Mouse (Mus musculus): ENCODE measurements around the gene Zfp423. TPM values are rescaled to one million over a fixed set of nuclear protein-coding genes. Genes with fewer than 3 reads are reported as not detected.

Zfp423 gene
- polyA plus RNA-seq, 1 experiment: 2.8 TPM

DNA sequence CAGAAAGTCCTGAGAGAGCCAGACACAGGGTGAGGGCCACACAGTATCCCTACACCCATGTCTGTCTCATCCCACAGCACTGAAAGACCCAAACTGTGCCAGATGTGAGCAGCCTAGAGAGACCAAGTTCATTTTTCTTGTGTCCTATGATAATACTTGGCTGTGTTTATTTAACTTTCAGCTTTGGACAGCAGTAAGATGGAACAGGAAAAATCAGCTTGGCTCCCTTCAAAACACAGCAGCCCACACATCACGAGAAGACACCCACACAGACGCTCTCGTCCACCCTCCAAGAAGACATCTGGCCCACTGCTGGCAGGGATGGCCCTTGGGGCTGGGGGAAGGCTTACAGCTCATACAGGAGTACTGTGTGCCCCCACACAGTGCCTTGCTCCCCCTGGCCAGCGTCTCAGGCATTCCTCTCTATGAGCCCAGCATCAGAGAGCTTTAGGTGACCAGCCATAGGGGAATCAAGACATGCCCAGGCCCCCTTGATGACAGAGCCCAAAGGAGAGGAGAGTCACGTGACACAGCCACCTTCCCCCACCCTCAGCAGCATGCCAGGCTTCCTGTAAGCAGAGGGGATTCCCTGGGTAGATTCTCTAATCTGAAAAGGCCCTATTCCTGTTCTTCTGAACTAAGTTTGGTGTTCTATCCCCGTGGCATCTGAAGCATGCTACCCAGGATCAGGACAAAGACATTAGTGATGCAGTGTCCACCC, 45.0 kb downstream of the Zfp423 start:
- TF ChIP-seq CTCF (IDR thresholded peaks at IDR 0.05; ENCODE audit: borderline replicate concordance, insufficient read depth, low read length) (no peak), POLR2A (IDR thresholded peaks at IDR 0.05; ENCODE audit: low read depth, low read length) (no peak)
- Histone ChIP-seq H3K4me1 (ENCODE audit: control insufficient read depth, insufficient read depth, low read length) (no peaks in the 10 kb centered on the region), H3K27ac (ENCODE audit: insufficient read depth, low read length) (peak overlapping the region; percentile 7; the same call in 1 of the 2 replicates), H3K4me3 (ENCODE audit: insufficient read depth, low read length) (no peak overlapping the region)

DNA sequence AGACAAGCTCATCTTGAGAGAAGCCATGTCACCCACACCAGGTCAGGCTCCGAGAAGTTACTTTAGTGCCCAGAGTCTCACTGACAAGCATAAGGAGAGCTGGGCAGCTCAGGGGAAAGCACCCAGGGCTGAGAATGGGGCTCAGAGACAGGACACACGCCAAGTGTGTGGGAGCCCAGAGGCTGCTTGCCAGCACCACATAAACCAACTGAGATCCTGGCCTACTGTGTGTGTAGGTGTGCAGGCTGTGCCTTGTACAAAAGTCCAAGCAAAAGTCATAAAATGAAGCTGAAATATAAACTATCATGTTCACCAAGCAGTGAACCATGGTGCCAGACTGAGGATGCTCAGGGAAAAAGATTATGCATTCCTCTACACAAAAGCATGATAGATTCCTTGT, 50.5 kb downstream of the Zfp423 start:
- Histone ChIP-seq H3K27ac (ENCODE audit: insufficient read depth, low read length) (no peak overlapping the region), H3K4me3 (ENCODE audit: insufficient read depth, low read length) (no peak overlapping the region), H3K4me1 (ENCODE audit: control insufficient read depth, insufficient read depth, low read length) (no peaks in the 10 kb centered on the region)
- TF ChIP-seq CTCF (IDR thresholded peaks at IDR 0.05; ENCODE audit: borderline replicate concordance, insufficient read depth, low read length) (no peak), POLR2A (IDR thresholded peaks at IDR 0.05; ENCODE audit: low read depth, low read length) (no peak)

DNA sequence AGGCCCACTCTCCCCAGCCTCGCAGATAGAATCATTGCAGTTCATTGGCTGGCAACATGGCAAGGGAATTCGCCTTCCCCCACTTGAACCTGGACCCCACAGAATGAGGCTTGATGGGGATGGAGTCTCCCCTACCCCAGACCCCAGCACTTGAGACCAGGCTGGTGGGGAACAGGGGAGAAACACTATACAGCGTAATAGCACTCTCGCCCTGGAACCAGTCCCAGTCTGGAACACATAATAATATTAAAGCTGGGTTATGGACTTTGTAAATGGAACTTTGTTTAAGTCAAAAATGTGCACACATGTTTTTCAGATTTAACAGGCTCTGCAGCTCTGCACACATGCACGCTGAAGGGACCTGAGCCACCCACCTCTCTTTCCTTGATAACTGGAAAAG, 54.0 kb downstream of the Zfp423 start:
- TF ChIP-seq CTCF (IDR thresholded peaks at IDR 0.05; ENCODE audit: borderline replicate concordance, insufficient read depth, low read length): no peak
- TF ChIP-seq POLR2A (IDR thresholded peaks at IDR 0.05; ENCODE audit: low read depth, low read length): no peak
- Histone ChIP-seq H3K4me1 (ENCODE audit: control insufficient read depth, insufficient read depth, low read length) (no peaks in the 10 kb centered on the region), H3K4me3 (ENCODE audit: insufficient read depth, low read length) (no peak overlapping the region), H3K27ac (ENCODE audit: insufficient read depth, low read length) (no peak overlapping the region)

DNA sequence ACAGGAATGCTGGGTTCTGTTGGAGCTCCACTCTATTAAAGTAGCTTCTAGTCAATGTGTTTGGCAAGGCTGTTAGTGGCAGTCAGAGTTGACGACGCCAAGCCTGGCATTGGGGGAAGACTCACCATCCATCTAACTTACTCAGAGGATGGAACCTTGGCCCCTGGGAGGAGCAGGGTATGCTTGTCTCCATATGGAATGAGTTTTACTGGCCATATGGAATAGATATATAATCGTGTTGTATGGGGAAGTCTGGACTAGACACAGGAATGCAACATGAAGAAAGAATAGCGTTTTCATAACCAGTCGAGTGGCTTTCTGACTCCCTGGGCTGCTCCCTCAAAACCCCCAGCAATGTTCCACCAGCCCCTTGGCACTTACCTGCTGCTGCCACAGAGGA, 55.3 kb downstream of the Zfp423 start:
- no peak overlapping the region for H3K27ac ChIP-seq (ENCODE audit: insufficient read depth, low read length)
- H3K4me3 ChIP-seq (ENCODE audit: insufficient read depth, low read length): no peak overlapping the region
- no peaks in the 10 kb centered on the region for H3K4me1 ChIP-seq (ENCODE audit: control insufficient read depth, insufficient read depth, low read length)
- TF ChIP-seq POLR2A (IDR thresholded peaks at IDR 0.05; ENCODE audit: low read depth, low read length) (no peak), CTCF (IDR thresholded peaks at IDR 0.05; ENCODE audit: borderline replicate concordance, insufficient read depth, low read length) (no peak)

DNA sequence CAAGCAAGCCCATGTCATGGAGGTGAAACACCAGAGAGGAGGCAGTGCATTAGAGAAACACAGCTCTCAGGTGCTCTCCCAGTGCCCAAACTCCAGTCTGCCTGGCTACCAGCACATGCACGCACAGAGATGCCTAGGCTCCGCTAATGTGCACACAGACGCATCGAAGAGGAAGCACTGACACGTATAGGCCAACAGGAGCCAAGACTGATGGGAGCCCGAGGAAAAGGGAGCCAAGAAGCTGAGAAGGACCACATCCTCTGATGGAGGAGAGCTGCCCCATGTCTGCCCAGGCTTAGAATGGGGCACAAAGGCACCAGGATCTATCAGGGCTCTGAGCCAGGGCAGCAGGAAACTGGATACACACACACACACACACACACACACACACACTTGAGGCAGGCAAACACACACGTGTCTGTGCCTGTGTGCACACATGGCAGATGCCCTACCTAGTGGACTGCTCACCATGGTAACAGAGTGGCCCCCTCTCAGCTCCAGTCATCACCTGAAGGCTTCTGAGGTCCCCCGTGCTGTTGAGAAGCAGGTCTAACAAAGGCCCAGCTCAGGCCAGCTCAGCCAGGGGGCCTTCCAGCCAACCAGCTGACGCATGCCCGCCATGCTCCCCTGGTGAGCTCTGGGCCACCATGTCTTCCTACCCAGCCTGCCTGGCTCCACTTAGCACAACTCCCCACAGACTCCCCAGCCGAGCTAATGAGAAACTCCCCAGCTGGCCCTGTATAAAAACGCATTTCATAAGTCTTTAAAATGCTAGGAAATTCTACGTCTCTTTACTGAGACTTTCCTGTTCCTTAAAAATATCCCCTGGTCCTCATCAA, 64.0 kb downstream of the Zfp423 start:
- TF ChIP-seq POLR2A (IDR thresholded peaks at IDR 0.05; ENCODE audit: low read depth, low read length): no peak
- no peak for TF ChIP-seq CTCF (IDR thresholded peaks at IDR 0.05; ENCODE audit: borderline replicate concordance, insufficient read depth, low read length)
- Histone ChIP-seq H3K4me1 (ENCODE audit: control insufficient read depth, insufficient read depth, low read length) (no peaks in the 10 kb centered on the region), H3K4me3 (ENCODE audit: insufficient read depth, low read length) (no peak overlapping the region)

DNA sequence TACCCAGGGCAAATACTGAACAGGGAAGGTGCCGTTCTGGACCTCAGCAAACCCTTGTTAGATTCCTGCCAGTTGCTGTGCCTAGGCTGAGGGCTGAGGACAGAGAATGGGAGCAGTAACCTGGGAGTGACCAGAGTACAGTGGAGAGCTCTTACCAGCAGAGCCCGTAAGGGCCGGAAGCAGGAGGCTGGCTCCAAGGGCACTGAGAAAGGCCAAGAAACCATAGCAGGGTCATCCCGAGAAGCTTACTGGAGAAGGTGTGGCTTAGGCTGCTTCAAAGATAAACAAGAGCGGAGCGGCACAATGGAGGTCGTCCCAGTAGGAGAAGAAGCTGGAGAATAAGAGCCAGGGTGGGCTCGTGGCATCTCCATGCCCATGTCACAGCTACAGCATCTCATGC, 65.1 kb downstream of the Zfp423 start:
- no peak overlapping the region for H3K27ac ChIP-seq (ENCODE audit: insufficient read depth, low read length)
- H3K4me1 ChIP-seq (ENCODE audit: control insufficient read depth, insufficient read depth, low read length): no peaks in the 10 kb centered on the region
- no peak overlapping the region for H3K4me3 ChIP-seq (ENCODE audit: insufficient read depth, low read length)

More for the DNA sequence above, 64.0 kb downstream of the Zfp423 start:
- H3K27ac ChIP-seq (ENCODE audit: insufficient read depth, low read length): no peak overlapping the region

DNA sequence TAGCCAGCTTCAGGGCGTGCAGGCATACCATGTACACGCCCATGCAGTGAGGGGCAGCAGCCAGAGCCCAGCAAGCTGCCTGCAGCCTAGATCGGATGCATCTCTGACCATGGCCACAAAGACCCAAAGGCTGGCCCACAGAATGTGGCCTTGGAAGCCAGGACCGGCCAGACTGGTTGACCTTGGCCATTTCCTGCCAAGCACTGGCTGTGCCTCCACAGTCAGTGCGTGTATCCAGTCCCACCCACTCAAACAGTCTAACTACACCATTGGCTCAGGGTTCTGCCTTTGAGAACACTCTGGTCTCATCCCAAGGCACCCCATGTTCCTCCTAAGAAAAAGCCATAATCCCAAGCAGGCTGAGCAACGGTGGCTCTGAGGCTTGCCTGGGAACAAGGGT, 65.8 kb downstream of the Zfp423 start:
- Histone ChIP-seq H3K4me3 (ENCODE audit: insufficient read depth, low read length) (no peak overlapping the region), H3K27ac (ENCODE audit: insufficient read depth, low read length) (no peak overlapping the region), H3K4me1 (ENCODE audit: control insufficient read depth, insufficient read depth, low read length) (no peaks in the 10 kb centered on the region)
- no peak for TF ChIP-seq CTCF (IDR thresholded peaks at IDR 0.05; ENCODE audit: borderline replicate concordance, insufficient read depth, low read length)
- no peak for TF ChIP-seq POLR2A (IDR thresholded peaks at IDR 0.05; ENCODE audit: low read depth, low read length)

More for the DNA sequence above, 65.1 kb downstream of the Zfp423 start:
- TF ChIP-seq CTCF (IDR thresholded peaks at IDR 0.05; ENCODE audit: borderline replicate concordance, insufficient read depth, low read length) (no peak), POLR2A (IDR thresholded peaks at IDR 0.05; ENCODE audit: low read depth, low read length) (no peak)

DNA sequence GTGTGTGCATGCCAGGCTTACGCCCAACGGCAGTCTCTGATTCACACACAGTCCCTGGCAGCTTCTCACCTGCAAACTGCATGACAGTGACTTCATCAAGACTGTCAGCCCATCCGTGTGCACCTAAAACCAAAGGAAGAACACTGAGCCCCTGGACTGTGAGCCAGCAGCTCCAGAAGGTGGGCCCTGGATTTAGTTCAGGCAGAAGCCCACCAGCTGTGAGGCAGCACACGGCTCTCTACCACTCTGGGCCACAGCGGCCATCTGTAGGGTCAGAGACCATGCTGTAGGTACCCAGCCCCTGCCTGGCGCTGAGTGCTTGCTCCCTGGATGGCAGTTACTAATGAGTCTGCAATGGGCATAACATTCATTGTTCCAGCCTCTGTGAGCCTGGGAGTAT, 66.5 kb downstream of the Zfp423 start:
- no peak overlapping the region for H3K27ac ChIP-seq (ENCODE audit: insufficient read depth, low read length)
- TF ChIP-seq CTCF (IDR thresholded peaks at IDR 0.05; ENCODE audit: borderline replicate concordance, insufficient read depth, low read length): no peak
- TF ChIP-seq POLR2A (IDR thresholded peaks at IDR 0.05; ENCODE audit: low read depth, low read length): no peak
- no peaks in the 10 kb centered on the region for H3K4me1 ChIP-seq (ENCODE audit: control insufficient read depth, insufficient read depth, low read length)

DNA sequence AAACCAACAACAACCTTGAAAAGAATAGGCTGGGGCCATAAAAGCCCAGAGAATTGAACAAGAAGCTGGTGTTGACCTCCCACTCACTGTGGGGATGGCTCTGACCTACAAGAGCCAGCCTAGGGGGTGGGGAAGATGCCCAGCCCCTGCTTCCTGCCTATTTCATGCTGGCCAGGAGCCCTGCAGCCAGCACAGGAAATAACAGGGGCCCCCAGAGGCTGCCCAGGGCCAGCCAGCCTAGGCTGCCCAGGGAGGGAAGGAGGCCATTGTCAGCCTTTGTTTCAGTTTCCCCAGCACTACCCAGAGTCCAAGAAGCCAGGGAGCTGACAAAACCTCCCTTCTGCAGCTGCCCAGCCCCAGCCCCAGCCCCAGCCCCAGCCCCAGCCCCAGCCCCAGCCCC, 67.5 kb downstream of the Zfp423 start:
- Histone ChIP-seq H3K4me3 (ENCODE audit: insufficient read depth, low read length) (no peak overlapping the region), H3K27ac (ENCODE audit: insufficient read depth, low read length) (no peak overlapping the region)

More for the DNA sequence above, 66.5 kb downstream of the Zfp423 start:
- no peak overlapping the region for H3K4me3 ChIP-seq (ENCODE audit: insufficient read depth, low read length)

DNA sequence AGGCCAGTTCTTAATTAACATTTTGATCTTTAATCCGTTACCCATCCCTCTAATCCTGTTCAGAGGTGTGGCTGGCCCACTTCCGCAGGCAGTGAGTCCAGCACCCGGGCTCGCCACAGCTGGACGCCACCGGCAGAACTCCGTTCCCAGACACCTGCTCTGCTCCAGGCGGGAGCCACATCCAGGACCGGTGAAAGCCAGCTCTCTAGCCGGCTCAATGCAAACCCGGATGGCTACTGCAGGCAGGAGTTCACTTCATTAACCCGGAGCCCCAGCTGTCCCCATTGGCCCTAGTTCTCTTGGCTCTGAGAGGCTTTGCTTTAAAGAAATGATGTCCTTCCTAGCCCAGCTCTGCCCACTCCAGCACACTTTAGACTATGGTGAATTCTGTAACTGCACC, 71.4 kb downstream of the Zfp423 start:
- Histone ChIP-seq H3K27ac (ENCODE audit: insufficient read depth, low read length) (no peak overlapping the region), H3K4me1 (ENCODE audit: control insufficient read depth, insufficient read depth, low read length) (no peaks in the 10 kb centered on the region), H3K4me3 (ENCODE audit: insufficient read depth, low read length) (no peak overlapping the region)
- TF ChIP-seq CTCF (IDR thresholded peaks at IDR 0.05; ENCODE audit: borderline replicate concordance, insufficient read depth, low read length) (no peak), POLR2A (IDR thresholded peaks at IDR 0.05; ENCODE audit: low read depth, low read length) (no peak)

More for the DNA sequence above, 67.5 kb downstream of the Zfp423 start:
- H3K4me1 ChIP-seq (ENCODE audit: control insufficient read depth, insufficient read depth, low read length): no peaks in the 10 kb centered on the region
- TF ChIP-seq CTCF (IDR thresholded peaks at IDR 0.05; ENCODE audit: borderline replicate concordance, insufficient read depth, low read length) (no peak), POLR2A (IDR thresholded peaks at IDR 0.05; ENCODE audit: low read depth, low read length) (no peak)
